Mouse (Mus musculus) liver, embryonic 16.5 days (tissue): ENCODE results near the gene 4921539E11Rik. TPM values are rescaled to one million over a fixed set of nuclear protein-coding genes. Genes with fewer than 3 reads are reported as not detected.

Experiments used
- ATAC-seq: fragments of 200-750 bp; cut with Nextera tagmentation; 2 replicates; pipeline ENCODE4 v1.8.0; 2017; ENCODE audit warnings: low read depth, mild to moderate bottlenecking, moderate number of reproducible peaks, moderate library complexity
- H3K27ac ChIP-seq: fragments of 300-500 bp; sonication (generic); 2 replicates; pipeline ENCODE4 v1.5.1; 2014; ENCODE audit warnings: mild to moderate bottlenecking, low read length
- H3K27me3 ChIP-seq: fragments of 300-500 bp; sonication (generic); 2 replicates; pipeline ENCODE4 v1.6.1; 2014; ENCODE audit warnings: low read depth, low read length, mixed read lengths; ENCODE audit not compliant: control insufficient read depth, insufficient read depth
- H3K36me3 ChIP-seq: fragments of 300-500 bp; sonication (generic); 2 replicates; pipeline ENCODE4 v1.6.1; 2014; ENCODE audit warnings: mild to moderate bottlenecking; ENCODE audit not compliant: control insufficient read depth, insufficient read depth
- H3K4me1 ChIP-seq: fragments of 300-500 bp; sonication (generic); 2 replicates; pipeline ENCODE4 v1.6.1; 2014; ENCODE audit warnings: low read depth, low read length, mixed read lengths; ENCODE audit not compliant: control insufficient read depth
- H3K4me2 ChIP-seq: fragments of 300-500 bp; sonication (generic); 2 replicates; pipeline ENCODE4 v1.6.1; 2014; ENCODE audit warnings: low read depth, low read length, mixed read lengths
- H3K4me3 ChIP-seq: fragments of 300-500 bp; sonication (generic); 2 replicates; pipeline ENCODE4 v1.5.1; 2014; ENCODE audit warnings: low read depth, mild to moderate bottlenecking, low read length
- H3K9ac ChIP-seq: fragments of 300-500 bp; sonication (generic); 2 replicates; pipeline ENCODE4 v1.6.1; 2014; ENCODE audit warnings: low read depth, low read length
- H3K9me3 ChIP-seq: fragments of 300-500 bp; sonication (generic); replicated peaks from 2 replicates; pipeline ENCODE4 v1.6.1; 2016; ENCODE audit warnings: low read length; ENCODE audit not compliant: control insufficient read depth
- WGBS: fragments of 180-500 bp; shearing (Covaris S2); extraction: QIAGEN DNeasy Blood & Tissue Kit; methylation state at CpG from one replicate; pipeline ENCODE4 v1.1.7; 2014; ENCODE audit not compliant: insufficient replicate concordance; 5-methylcytosine and 5-hydroxymethylcytosine counted together
- polyA plus RNA-seq: library from polyadenylated mRNA; unstranded; fragments of >200 nt; fragmentation: Nextera tagmentation; extraction: Ambion mirVana; gene quantifications from 2 replicates; pipeline ENCODE4 v1.2.1, GENCODE M21; 2015

Gene 4921539E11Rik
- polyA plus RNA-seq, 1 experiment from 2014 or later: not detected

- H3K27ac ChIP-seq: no peak overlapping the region
- no peak overlapping the region for H3K9ac ChIP-seq
- H3K4me2 ChIP-seq: no peak overlapping the region
- H3K4me3 ChIP-seq: no peak overlapping the region
- 61% methylated on average over 3 of the region's 3 CpGs for WGBS
- no peaks in the 10 kb centered on the region for H3K9me3 ChIP-seq
- ATAC-seq: no peak
- H3K27me3 ChIP-seq: no peaks in the 10 kb centered on the region
- peaks cover 2% of the 10 kb centered on the region; the same call in 1 of the 2 replicates for H3K4me1 ChIP-seq
- no peaks in the 10 kb centered on the region for H3K36me3 ChIP-seq
Measured at GRCm38 (mm10) chr4:103258817-103259216, 31.8 kb downstream of the 4921539E11Rik start.

- no peak for ATAC-seq
- Histone ChIP-seq H3K4me2 (no peak overlapping the region), H3K4me1 (no peaks in the 10 kb centered on the region), H3K27ac (no peak overlapping the region), H3K36me3 (no peaks in the 10 kb centered on the region), H3K4me3 (no peak overlapping the region), H3K9me3 (no peaks in the 10 kb centered on the region), H3K27me3 (no peaks in the 10 kb centered on the region), H3K9ac (no peak overlapping the region)
- WGBS: 24% methylated on average over 4 of the region's 4 CpGs
Measured at GRCm38 (mm10) chr4:103253846-103254245, 36.8 kb downstream of the 4921539E11Rik start.

GRCm38 (mm10) chr4:103249436-103250085, 41.1 kb downstream of the 4921539E11Rik start:
- WGBS: 37% methylated on average over 6 of the region's 6 CpGs
- Histone ChIP-seq H3K9me3 (no peaks in the 10 kb centered on the region), H3K4me1 (no peaks in the 10 kb centered on the region), H3K9ac (no peak overlapping the region), H3K4me3 (no peak overlapping the region), H3K27me3 (no peaks in the 10 kb centered on the region), H3K27ac (no peak overlapping the region), H3K36me3 (no peaks in the 10 kb centered on the region), H3K4me2 (no peak overlapping the region)
- ATAC-seq: no peak

- Histone ChIP-seq H3K27me3 (no peaks in the 10 kb centered on the region), H3K4me2 (no peak overlapping the region), H3K4me1 (no peaks in the 10 kb centered on the region), H3K9ac (no peak overlapping the region), H3K36me3 (no peaks in the 10 kb centered on the region), H3K4me3 (no peak overlapping the region), H3K27ac (no peak overlapping the region), H3K9me3 (no peaks in the 10 kb centered on the region)
- no peak for ATAC-seq
- 71% methylated on average over 2 of the region's 2 CpGs for WGBS
Measured at GRCm38 (mm10) chr4:103247813-103248212, 42.9 kb downstream of the 4921539E11Rik start.

- no peaks in the 10 kb centered on the region for H3K4me1 ChIP-seq
- no peak overlapping the region for H3K4me3 ChIP-seq
- H3K27me3 ChIP-seq: no peaks in the 10 kb centered on the region
- no peaks in the 10 kb centered on the region for H3K36me3 ChIP-seq
- H3K9ac ChIP-seq: no peak overlapping the region
- WGBS: 68% methylated on average over 3 of the region's 3 CpGs
- no peak overlapping the region for H3K27ac ChIP-seq
- ATAC-seq: no peak
- H3K9me3 ChIP-seq: no peaks in the 10 kb centered on the region
- H3K4me2 ChIP-seq: no peak overlapping the region
Measured at GRCm38 (mm10) chr4:103247249-103247648, 43.4 kb downstream of the 4921539E11Rik start.

- no peak overlapping the region for H3K4me3 ChIP-seq
- no peaks in the 10 kb centered on the region for H3K27me3 ChIP-seq
- H3K9me3 ChIP-seq: no peaks in the 10 kb centered on the region
- no peaks in the 10 kb centered on the region for H3K36me3 ChIP-seq
- H3K4me2 ChIP-seq: no peak overlapping the region
- no peak for ATAC-seq
- no peaks in the 10 kb centered on the region for H3K4me1 ChIP-seq
- no peak overlapping the region for H3K9ac ChIP-seq
- WGBS: 59% methylated on average over 2 of the region's 2 CpGs
- no peak overlapping the region for H3K27ac ChIP-seq
Measured at GRCm38 (mm10) chr4:103232156-103232555, 58.5 kb downstream of the 4921539E11Rik start.

GRCm38 (mm10) chr4:103222854-103223253, 67.8 kb downstream of the 4921539E11Rik start:
- H3K27ac ChIP-seq: no peak overlapping the region
- H3K27me3 ChIP-seq: no peaks in the 10 kb centered on the region
- no peaks in the 10 kb centered on the region for H3K4me1 ChIP-seq
- H3K4me2 ChIP-seq: no peak overlapping the region; the same call in 1 of the 2 replicates
- H3K4me3 ChIP-seq: no peak overlapping the region
- 20% methylated on average over 9 of the region's 9 CpGs for WGBS
- no peak for ATAC-seq
- H3K36me3 ChIP-seq: no peaks in the 10 kb centered on the region
- no peaks in the 10 kb centered on the region for H3K9me3 ChIP-seq
- no peak overlapping the region for H3K9ac ChIP-seq

GRCm38 (mm10) chr4:103221789-103222188, 68.9 kb downstream of the 4921539E11Rik start:
- no peak for ATAC-seq
- no peaks in the 10 kb centered on the region for H3K4me1 ChIP-seq
- no peaks in the 10 kb centered on the region for H3K27me3 ChIP-seq
- 38% methylated on average over 6 of the region's 6 CpGs for WGBS
- H3K27ac ChIP-seq: no peak overlapping the region
- no peak overlapping the region for H3K4me2 ChIP-seq
- H3K4me3 ChIP-seq: no peak overlapping the region
- no peak overlapping the region for H3K9ac ChIP-seq
- H3K9me3 ChIP-seq: no peaks in the 10 kb centered on the region
- no peaks in the 10 kb centered on the region for H3K36me3 ChIP-seq

- no peak for ATAC-seq
- WGBS: 66% methylated on average over 5 of the region's 5 CpGs
- H3K36me3 ChIP-seq: no peaks in the 10 kb centered on the region
- no peaks in the 10 kb centered on the region for H3K9me3 ChIP-seq
- no peak overlapping the region for H3K9ac ChIP-seq
- no peak overlapping the region for H3K4me3 ChIP-seq
- peaks cover 7% of the 10 kb centered on the region for H3K4me1 ChIP-seq
- H3K27me3 ChIP-seq: no peaks in the 10 kb centered on the region
- H3K4me2 ChIP-seq: no peak overlapping the region
- H3K27ac ChIP-seq: no peak overlapping the region
Measured at GRCm38 (mm10) chr4:103219011-103219410, 71.7 kb downstream of the 4921539E11Rik start.
